Mouse (Mus musculus) kidney, embryonic 14.5 days (tissue): ENCODE data around the gene 2610008E11Rik. TPM values are rescaled to one million over a fixed set of nuclear protein-coding genes. Genes with fewer than 3 reads are reported as not detected.
"Not testable (repeated sequence)": the region's sequence is repeated elsewhere in the genome, so short reads cannot be mapped to it uniquely, and the experiment has no call there.

ENCODE experiments used
- ATAC-seq: fragments of 200-750 bp; cut with Nextera tagmentation; 2 replicates; pipeline ENCODE4 v1.8.0; 2017; ENCODE audit warnings: moderate number of reproducible peaks, mild to moderate bottlenecking, moderate TSS enrichment, moderate library complexity; ENCODE audit not compliant: low FRiP score, low TSS enrichment
- H3K27ac ChIP-seq: fragments of 300-500 bp; sonication (generic); 2 replicates; pipeline ENCODE4 v1.5.1; 2014; ENCODE audit warnings: low read depth, mild to moderate bottlenecking, low read length, moderate library complexity, mixed read lengths
- H3K27me3 ChIP-seq: fragments of 300-500 bp; sonication (generic); 2 replicates; pipeline ENCODE4 v1.6.1; 2014; ENCODE audit warnings: mild to moderate bottlenecking, low read length; ENCODE audit not compliant: control insufficient read depth, insufficient read depth
- H3K36me3 ChIP-seq: fragments of 300-500 bp; sonication (generic); 2 replicates; pipeline ENCODE4 v1.6.1; 2014; ENCODE audit warnings: low read length, mixed read lengths; ENCODE audit not compliant: control insufficient read depth, insufficient read depth
- H3K4me1 ChIP-seq: fragments of 300-500 bp; sonication (generic); 2 replicates; pipeline ENCODE4 v1.6.1; 2014; ENCODE audit warnings: low read length, mixed read lengths; ENCODE audit not compliant: control insufficient read depth, insufficient read depth
- H3K4me2 ChIP-seq: fragments of 300-500 bp; sonication (generic); replicated peaks from 2 replicates; pipeline ENCODE4 v1.6.1; 2014; ENCODE audit warnings: low read depth, mild to moderate bottlenecking, low read length
- H3K4me3 ChIP-seq: fragments of 300-500 bp; sonication (generic); 2 replicates; pipeline ENCODE4 v1.5.1; 2014; ENCODE audit warnings: mild to moderate bottlenecking, low read length
- H3K9ac ChIP-seq: fragments of 300-500 bp; sonication (generic); 2 replicates; pipeline ENCODE4 v1.6.1; 2014; ENCODE audit warnings: low read depth, mild to moderate bottlenecking, low read length, moderate library complexity
- H3K9me3 ChIP-seq: fragments of 300-500 bp; sonication (generic); 2 replicates; pipeline ENCODE4 v1.6.1; 2016; ENCODE audit warnings: low read length; ENCODE audit not compliant: control insufficient read depth
- WGBS: fragments of 180-500 bp; shearing (Covaris S2); extraction: QIAGEN DNeasy Blood & Tissue Kit; methylation state at CpG from one replicate; pipeline ENCODE4 v1.1.7; 2014; 5-methylcytosine and 5-hydroxymethylcytosine counted together
- polyA plus RNA-seq: library from polyadenylated mRNA; unstranded; fragments of >200 nt; fragmentation: Nextera tagmentation; extraction: Ambion mirVana; gene quantifications from 2 replicates; pipeline ENCODE4 v1.2.1, GENCODE M21; 2014

2610008E11Rik gene
- polyA plus RNA-seq, 1 experiment from 2014 or later, result 30.3 TPM

GRCm38 (mm10) chr10:79091731-79092130, 5.7 kb downstream of the 2610008E11Rik start:
- H3K4me3 ChIP-seq, result no peak overlapping the region
- H3K9ac ChIP-seq, result no peak overlapping the region
- peaks cover 65% of the 10 kb centered on the region for H3K36me3 ChIP-seq
- no peak for ATAC-seq
- H3K4me2 ChIP-seq, result no peak overlapping the region
- no peaks in the 10 kb centered on the region for H3K27me3 ChIP-seq
- peaks cover 13% of the 10 kb centered on the region for H3K4me1 ChIP-seq
- no peaks in the 10 kb centered on the region for H3K9me3 ChIP-seq
- H3K27ac ChIP-seq, result no peak overlapping the region

GRCm38 (mm10) chr10:79089000-79089399, 8.4 kb downstream of the 2610008E11Rik start:
- Histone ChIP-seq H3K4me3 (no peak overlapping the region), H3K4me1 (no peaks in the 10 kb centered on the region), H3K36me3 (peaks cover 64% of the 10 kb centered on the region), H3K9ac (no peak overlapping the region), H3K9me3 (no peaks in the 10 kb centered on the region), H3K27ac (no peak overlapping the region), H3K27me3 (no peaks in the 10 kb centered on the region), H3K4me2 (no peak overlapping the region)
- 89% methylated on average over 4 of the region's 4 CpGs for WGBS
- no peak for ATAC-seq

- no peak overlapping the region for H3K4me3 ChIP-seq
- H3K9ac ChIP-seq, result no peak overlapping the region
- H3K27me3 ChIP-seq, result no peaks in the 10 kb centered on the region
- no peak for ATAC-seq
- 97% methylated on average over 2 of the region's 2 CpGs for WGBS
- H3K4me2 ChIP-seq, result no peak overlapping the region
- no peaks in the 10 kb centered on the region for H3K4me1 ChIP-seq
- H3K27ac ChIP-seq, result no peak overlapping the region
- H3K36me3 ChIP-seq, result peaks cover 44% of the 10 kb centered on the region
- H3K9me3 ChIP-seq, result no peaks in the 10 kb centered on the region
These were observed 10.8 kb downstream of the 2610008E11Rik start for GRCm38 (mm10) chr10:79086577-79086976.

- not testable (repeated sequence) for H3K27me3 ChIP-seq, H3K27ac ChIP-seq, ATAC-seq, H3K9ac ChIP-seq, H3K4me3 ChIP-seq, H3K9me3 ChIP-seq, H3K4me2 ChIP-seq, H3K36me3 ChIP-seq, H3K4me1 ChIP-seq
- 75% methylated on average over 3 of the region's 3 CpGs for WGBS
These were observed 40.0 kb downstream of the 2610008E11Rik start for GRCm38 (mm10) chr10:79057370-79057769.

GRCm38 (mm10) chr10:79042457-79042856, 54.9 kb downstream of the 2610008E11Rik start:
- H3K4me1 ChIP-seq, H3K4me3 ChIP-seq, H3K4me2 ChIP-seq, H3K27me3 ChIP-seq, H3K27ac ChIP-seq, H3K9me3 ChIP-seq, H3K36me3 ChIP-seq, H3K9ac ChIP-seq, ATAC-seq: not testable (repeated sequence)
- WGBS, result 89% methylated on average over 2 of the region's 2 CpGs

- Histone ChIP-seq H3K27me3 (no peaks in the 10 kb centered on the region), H3K27ac (no peak within 1 kb of the TSS), H3K9ac (no peak within 1 kb of the TSS), H3K9me3 (no peaks in the 10 kb centered on the region), H3K4me2 (no peak within 1 kb of the TSS), H3K4me1 (no peaks in the 10 kb centered on the region), H3K4me3 (no peak within 1 kb of the TSS), H3K36me3 (no peaks in the 10 kb centered on the region)
- ATAC-seq, result no peak
These were observed 69.0 kb downstream of the 2610008E11Rik start, which contains the start of gene Olfr57 for GRCm38 (mm10) chr10:79028441-79028840. Gene Olfr57, plus strand, starts transcription at chr10:79028741.

Other genes starting within 250 kb of the 2610008E11Rik start
- not detected in 2 replicates for gene Olfr1356, start 245.4 kb downstream of the 2610008E11Rik start, polyA plus RNA-seq
- gene Olfr1355, start 222.1 kb downstream of the 2610008E11Rik start, polyA plus RNA-seq, result not detected in 2 replicates
- not detected in 2 replicates for gene Olfr1354, start 184.4 kb downstream of the 2610008E11Rik start, polyA plus RNA-seq
- gene Olfr8, start 147.0 kb downstream of the 2610008E11Rik start, polyA plus RNA-seq, result not detected in 2 replicates
- gene Olfr1353, start 134.3 kb downstream of the 2610008E11Rik start, polyA plus RNA-seq, result not detected in 2 replicates
- gene Olfr1352, start 116.5 kb downstream of the 2610008E11Rik start, polyA plus RNA-seq, result not detected in 2 replicates
- gene Olfr1351, start 85.1 kb downstream of the 2610008E11Rik start, polyA plus RNA-seq, result not detected in 2 replicates
- 0.27 TPM in 1 of 2 replicates, not detected in the other for gene Olfr57, start 68.9 kb downstream of the 2610008E11Rik start, polyA plus RNA-seq
- gene Vmn2r80, start 51.2 kb upstream of the 2610008E11Rik start, polyA plus RNA-seq, result not detected in 2 replicates
- not detected in 2 replicates for gene Vmn2r81, start 150.1 kb upstream of the 2610008E11Rik start, polyA plus RNA-seq